In genomic region chr2:13290070-13290469, GRCm38 (mm10) we compare ENCODE assay signal across 19 mouse cellular contexts. TPM values are rescaled to one million over a fixed set of nuclear protein-coding genes. Genes with fewer than 3 reads are reported as not detected.
DNase-seq lines count a peak whose midpoint lies in the region; ATAC-seq and TF ChIP-seq lines count a peak whose summit lies in the region.
"Had no signal": no experiment of that assay in that cellular context is flagged by ENCODE, and none has a peak within 500 bp of the region (broad histone marks: within the 10 kb centered on the region; RNA-seq: fewer than 3 reads in every experiment).

No protein-coding gene starts in this region.

- no peak for TF ChIP-seq EP300 in stomach, postnatal 0 days (optimal IDR thresholded peaks at IDR 0.05)

- no peak for ATAC-seq in heart, embryonic 11.5 days (replicated peaks; ENCODE audit: insufficient number of reproducible peaks, low FRiP score, low TSS enrichment)
- ATAC-seq in stomach, embryonic 15.5 days (ENCODE audit: insufficient read depth, low FRiP score, low read depth): 0 out of 2 replicates have a peak, but pooled peaks have one; percentile 31
- no peak for ATAC-seq in stomach, postnatal 0 days (ENCODE audit: low FRiP score, low TSS enrichment)
- ATAC-seq in forebrain, embryonic 16.5 days: peak; percentile 23; the same call in 1 of the 2 replicates
- ATAC-seq in neural tube, embryonic 15.5 days (ENCODE audit: low FRiP score): 0 out of 2 replicates have a peak, but pooled peaks have one; percentile 5
- no peak for ATAC-seq in frontal cortex, adult (ENCODE audit: low TSS enrichment)
- ATAC-seq: intestine, embryonic 15.5 days had no signal

- no peaks in the 10 kb centered on the region for H3K4me1 ChIP-seq in heart, embryonic 11.5 days (ENCODE audit: control insufficient read depth, insufficient read depth, low read length)
- no peaks in the 10 kb centered on the region for H3K4me1 ChIP-seq in stomach, embryonic 15.5 days
- H3K4me1 ChIP-seq in stomach, postnatal 0 days (replicated peaks; ENCODE audit: control insufficient read depth, insufficient read depth): no peaks in the 10 kb centered on the region
- H3K4me1 ChIP-seq in forebrain, embryonic 16.5 days (replicated peaks; ENCODE audit: control insufficient read depth, insufficient read depth, low read length): no peaks in the 10 kb centered on the region
- H3K4me1 ChIP-seq in neural tube, embryonic 15.5 days: no peaks in the 10 kb centered on the region
- H3K4me1 ChIP-seq: embryonic facial prominence, embryonic 10.5 days; hindbrain, embryonic 10.5 days; intestine, embryonic 15.5 days had no signal

- DNase-seq in heart, adult 11 months: peak; percentile 80
- no peak for DNase-seq in stomach, postnatal 0 days (ENCODE audit: low spot score)
- DNase-seq: adrenal gland, postnatal 14 days; cerebellum, adult 11-12 months; cerebellum, adult 9-11 months; gastrocnemius, adult 2 months; heart, adult 2 months had no signal

- no peaks in the 10 kb centered on the region for H3K27me3 ChIP-seq in heart, embryonic 11.5 days (ENCODE audit: control insufficient read depth, insufficient read depth, low read length)
- no peaks in the 10 kb centered on the region for H3K27me3 ChIP-seq in stomach, embryonic 15.5 days (replicated peaks)
- H3K27me3 ChIP-seq in stomach, postnatal 0 days (ENCODE audit: control insufficient read depth, insufficient read depth, low read length): no peaks in the 10 kb centered on the region
- H3K27me3 ChIP-seq in forebrain, embryonic 16.5 days (replicated peaks; ENCODE audit: control insufficient read depth, insufficient read depth, low read length): no peaks in the 10 kb centered on the region
- H3K27me3 ChIP-seq in neural tube, embryonic 15.5 days (replicated peaks): no peaks in the 10 kb centered on the region
- H3K27me3 ChIP-seq: CH12.LX; heart, embryonic 12.5 days; intestine, embryonic 15.5 days; Patski had no signal

- no peak for TF ChIP-seq CTCF in stomach, postnatal 0 days (IDR thresholded peaks at IDR 0.05; ENCODE audit: low read depth)

- H3K4me2 ChIP-seq in heart, embryonic 11.5 days: no peak overlapping the region
- no peak overlapping the region for H3K4me2 ChIP-seq in stomach, embryonic 15.5 days
- H3K4me2 ChIP-seq in stomach, postnatal 0 days (replicated peaks; ENCODE audit: low read depth): no peak overlapping the region
- no peak overlapping the region for H3K4me2 ChIP-seq in forebrain, embryonic 16.5 days (ENCODE audit: low read length)
- no peak overlapping the region for H3K4me2 ChIP-seq in neural tube, embryonic 15.5 days
- H3K4me2 ChIP-seq: heart, embryonic 12.5 days; hindbrain, embryonic 14.5 days; intestine, embryonic 15.5 days had no signal

- no peak overlapping the region for H3K4me3 ChIP-seq in heart, embryonic 11.5 days (ENCODE audit: low read depth, low read length)
- H3K4me3 ChIP-seq in stomach, embryonic 15.5 days (replicated peaks): no peak overlapping the region
- no peak overlapping the region for H3K4me3 ChIP-seq in stomach, postnatal 0 days (ENCODE audit: low read depth, low read length)
- H3K4me3 ChIP-seq in forebrain, embryonic 16.5 days (replicated peaks; ENCODE audit: low read length): no peak overlapping the region
- H3K4me3 ChIP-seq in neural tube, embryonic 15.5 days (replicated peaks): no peak overlapping the region
- H3K4me3 ChIP-seq: embryonic facial prominence, embryonic 10.5 days; gastrocnemius, adult 2 months; heart, adult 2 months; heart, embryonic 12.5 days; hindbrain, embryonic 10.5 days; intestine, embryonic 15.5 days had no signal

- no peaks in the 10 kb centered on the region for H3K9me3 ChIP-seq in heart, embryonic 11.5 days (replicated peaks; ENCODE audit: control insufficient read depth, low read length)
- no peaks in the 10 kb centered on the region for H3K9me3 ChIP-seq in stomach, embryonic 15.5 days
- H3K9me3 ChIP-seq in stomach, postnatal 0 days (ENCODE audit: control insufficient read depth, low read length): no peaks in the 10 kb centered on the region
- H3K9me3 ChIP-seq in forebrain, embryonic 16.5 days (ENCODE audit: control insufficient read depth, low read length): no peaks in the 10 kb centered on the region
- no peaks in the 10 kb centered on the region for H3K9me3 ChIP-seq in neural tube, embryonic 15.5 days (replicated peaks)
- H3K9me3 ChIP-seq: embryonic facial prominence, embryonic 10.5 days; heart, embryonic 12.5 days; hindbrain, embryonic 10.5 days; intestine, embryonic 15.5 days had no signal

- WGBS in heart, embryonic 11.5 days (ENCODE audit: insufficient replicate concordance): 73% methylated on average over 3 of the region's 3 CpGs
- WGBS in stomach, embryonic 15.5 days: 67% methylated on average over 3 of the region's 3 CpGs
- WGBS in stomach, postnatal 0 days: 70% methylated on average over 3 of the region's 3 CpGs
- WGBS in forebrain, embryonic 16.5 days: 78% methylated on average over 3 of the region's 3 CpGs
- WGBS in neural tube, embryonic 15.5 days: 88% methylated on average over 3 of the region's 3 CpGs

- H3K27ac ChIP-seq in heart, embryonic 11.5 days (ENCODE audit: low read depth, low read length): no peak overlapping the region
- no peak overlapping the region for H3K27ac ChIP-seq in stomach, embryonic 15.5 days
- H3K27ac ChIP-seq in stomach, postnatal 0 days (replicated peaks): no peak overlapping the region
- H3K27ac ChIP-seq in forebrain, embryonic 16.5 days (ENCODE audit: low read length): no peak overlapping the region
- no peak overlapping the region for H3K27ac ChIP-seq in neural tube, embryonic 15.5 days (replicated peaks)
- H3K27ac ChIP-seq: embryonic facial prominence, embryonic 10.5 days; gastrocnemius, adult 2 months; heart, adult 2 months; hindbrain, embryonic 10.5 days; hindbrain, embryonic 14.5 days; intestine, embryonic 15.5 days had no signal

- no peaks in the 10 kb centered on the region for H3K36me3 ChIP-seq in heart, embryonic 11.5 days (ENCODE audit: control insufficient read depth, insufficient read depth, low read length)
- no peaks in the 10 kb centered on the region for H3K36me3 ChIP-seq in stomach, embryonic 15.5 days
- no peaks in the 10 kb centered on the region for H3K36me3 ChIP-seq in stomach, postnatal 0 days (ENCODE audit: control insufficient read depth, insufficient read depth, low read length)
- no peaks in the 10 kb centered on the region for H3K36me3 ChIP-seq in forebrain, embryonic 16.5 days (ENCODE audit: control insufficient read depth, insufficient read depth)
- no peaks in the 10 kb centered on the region for H3K36me3 ChIP-seq in neural tube, embryonic 15.5 days
- H3K36me3 ChIP-seq: embryonic facial prominence, embryonic 10.5 days; heart, embryonic 12.5 days; hindbrain, embryonic 10.5 days; intestine, embryonic 15.5 days had no signal

- no peak overlapping the region for H3K9ac ChIP-seq in heart, embryonic 11.5 days (ENCODE audit: low read depth, low read length)
- H3K9ac ChIP-seq in stomach, embryonic 15.5 days: no peak overlapping the region
- H3K9ac ChIP-seq in stomach, postnatal 0 days (ENCODE audit: low read length): no peak overlapping the region
- no peak overlapping the region for H3K9ac ChIP-seq in forebrain, embryonic 16.5 days (replicated peaks; ENCODE audit: low read depth, low read length)
- no peak overlapping the region for H3K9ac ChIP-seq in neural tube, embryonic 15.5 days (replicated peaks)
- H3K9ac ChIP-seq: heart, embryonic 12.5 days; hindbrain, embryonic 14.5 days; intestine, embryonic 15.5 days had no signal

RNA-seq across cellular contexts. Expression of gene Rsu1, which starts 18.9 kb away (rescaled TPM):
- 142 and 147 TPM in 2 replicates for polyA plus RNA-seq in heart, embryonic 11.5 days (2014; fragmentation: Nextera tagmentation; extraction: Ambion mirVana)
- 143 and 154 TPM in 2 replicates for polyA plus RNA-seq in stomach, embryonic 15.5 days (2015; fragmentation: Nextera tagmentation; extraction: Ambion mirVana)
- polyA plus RNA-seq in stomach, postnatal 0 days (2015; fragmentation: Nextera tagmentation; extraction: Ambion mirVana): 112 and 125 TPM in 2 replicates
- 54.4 and 61.2 TPM in 2 replicates for polyA plus RNA-seq in forebrain, embryonic 16.5 days (2015; fragmentation: Nextera tagmentation; extraction: Ambion mirVana)
- 78.5 and 89.1 TPM in 2 replicates for polyA plus RNA-seq in neural tube, embryonic 15.5 days (2015; fragmentation: Nextera tagmentation; extraction: Ambion mirVana)

Comparison
In these comparisons a context has a peak if more than half of its experiments do, and no peak if none do; other contexts are left out.
1. ATAC-seq: peak in stomach, embryonic 15.5 days (single experiment), forebrain, embryonic 16.5 days (single experiment) and neural tube, embryonic 15.5 days (single experiment); none in heart, embryonic 11.5 days (single experiment), stomach, postnatal 0 days (single experiment) and frontal cortex, adult (single experiment).